Mouse (Mus musculus) ES-CJ7 (cell line): ENCODE data around the gene Myof.

Source experiments
- DNase-seq: peaks from one replicate; pipeline ENCODE4 v3.0.0; 2011; ENCODE audit warnings: low read depth, low spot score

Gene Myof

DNA sequence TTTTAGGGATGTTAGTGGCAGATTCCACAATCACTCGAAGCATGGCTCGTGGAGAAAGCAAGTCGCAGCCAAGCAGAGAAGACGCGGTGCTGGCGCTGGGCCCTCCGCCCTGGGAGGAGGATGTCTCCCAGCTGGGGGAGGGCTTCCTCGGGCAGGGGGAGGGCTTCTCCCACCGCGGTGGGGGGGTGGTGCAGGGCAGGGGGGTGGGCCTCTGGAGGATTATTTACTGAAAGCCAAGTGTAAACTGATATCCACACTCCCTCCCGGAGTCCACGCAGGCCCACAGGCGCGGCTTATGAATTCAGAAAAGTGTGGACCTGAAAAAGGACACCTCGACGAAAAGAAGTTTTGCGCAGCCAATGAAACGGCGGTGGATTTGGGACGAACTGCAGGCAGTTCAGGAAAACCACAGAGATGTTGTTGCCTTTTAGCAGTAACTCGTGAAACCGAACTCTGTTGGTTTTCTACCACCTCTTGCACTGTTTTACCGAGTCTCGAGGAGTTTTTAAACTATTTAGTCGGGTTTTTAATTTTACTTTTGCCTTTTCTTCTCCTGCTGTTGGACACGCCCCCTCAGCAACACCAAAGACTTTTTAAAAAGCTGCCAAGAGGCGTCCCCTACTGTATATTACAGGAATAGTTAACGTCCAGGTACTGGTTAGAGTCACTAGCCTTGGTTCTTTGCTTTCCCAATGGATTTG, at the start of gene Myof:
Gene Myof, minus strand, starts transcription at position 297 of the 701 bp plus-strand sequence.
- peak; percentile 57 for DNase-seq

DNA sequence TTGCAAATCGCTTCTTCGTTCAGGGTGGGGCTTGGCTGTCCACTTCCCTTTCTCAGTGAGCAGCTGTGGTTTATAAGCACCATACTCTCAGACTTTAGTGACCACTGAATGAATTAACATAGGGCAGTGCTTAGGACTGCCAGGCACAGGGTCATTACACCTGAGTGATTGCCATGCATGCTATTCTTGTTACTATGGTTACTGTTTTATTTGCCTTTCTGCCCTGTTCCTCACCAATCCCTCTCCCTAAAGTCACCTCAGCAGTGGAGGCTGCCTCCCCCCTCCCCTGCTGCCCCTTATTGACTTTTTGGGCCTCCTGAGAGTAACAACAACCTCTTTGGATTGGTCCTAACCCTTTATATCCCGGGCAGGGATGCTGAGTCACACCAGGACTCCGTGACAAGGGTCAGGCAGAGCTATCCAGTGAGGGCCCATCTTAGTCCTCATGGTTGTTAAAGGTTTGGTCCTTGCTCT, 48.2 kb upstream of the Myof start:
- DNase-seq = no peak

DNA sequence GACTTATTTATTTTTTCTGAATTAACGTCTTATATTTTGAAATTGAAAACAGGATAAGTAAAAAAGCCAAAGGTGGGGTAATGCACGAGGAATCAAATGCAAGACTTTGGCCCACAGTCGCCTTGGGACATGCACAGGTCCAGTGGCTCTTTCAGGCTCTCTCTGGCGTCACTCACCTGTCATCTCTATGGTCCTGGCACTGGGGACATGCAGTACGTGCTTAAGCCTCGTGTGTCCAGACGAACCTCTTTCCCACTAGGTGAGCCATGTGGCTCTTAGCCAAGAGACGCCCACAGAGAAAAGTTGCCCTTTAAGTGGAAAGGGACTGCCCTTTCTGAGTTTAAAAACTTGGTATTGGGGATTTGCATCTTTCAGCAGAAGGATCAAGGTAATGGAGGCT, 46.0 kb upstream of the Myof start:
- no peak for DNase-seq

DNA sequence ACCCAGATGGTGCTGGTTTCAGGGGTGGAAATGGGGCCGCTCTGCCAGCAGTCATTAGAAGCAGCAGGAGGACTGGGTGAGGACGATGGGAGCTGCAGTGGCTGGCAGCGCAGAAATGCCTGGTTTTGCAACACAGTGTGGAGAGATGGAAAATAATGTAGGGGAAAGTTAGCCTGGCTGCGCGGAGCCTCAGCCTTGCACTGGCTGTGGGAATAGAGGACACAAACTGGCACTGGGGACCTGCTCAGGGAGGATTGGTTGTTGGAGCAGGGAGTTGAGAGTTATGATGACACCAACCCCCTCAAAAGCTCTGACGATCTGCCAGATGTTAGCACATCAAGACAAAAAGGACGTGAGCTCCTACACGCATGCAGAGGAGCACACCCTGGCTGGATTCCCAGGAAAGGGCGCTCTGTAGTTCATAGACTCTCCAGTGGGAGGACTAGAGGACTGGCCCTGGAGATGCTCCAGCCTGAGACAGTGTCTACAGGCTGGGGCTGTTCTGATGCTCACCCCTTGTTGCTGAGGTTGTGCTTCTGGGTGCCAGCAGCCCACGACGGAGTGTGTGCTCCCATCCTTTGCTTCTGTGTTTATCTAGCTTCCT, 43.7 kb upstream of the Myof start:
- DNase-seq = peak; percentile 59

DNA sequence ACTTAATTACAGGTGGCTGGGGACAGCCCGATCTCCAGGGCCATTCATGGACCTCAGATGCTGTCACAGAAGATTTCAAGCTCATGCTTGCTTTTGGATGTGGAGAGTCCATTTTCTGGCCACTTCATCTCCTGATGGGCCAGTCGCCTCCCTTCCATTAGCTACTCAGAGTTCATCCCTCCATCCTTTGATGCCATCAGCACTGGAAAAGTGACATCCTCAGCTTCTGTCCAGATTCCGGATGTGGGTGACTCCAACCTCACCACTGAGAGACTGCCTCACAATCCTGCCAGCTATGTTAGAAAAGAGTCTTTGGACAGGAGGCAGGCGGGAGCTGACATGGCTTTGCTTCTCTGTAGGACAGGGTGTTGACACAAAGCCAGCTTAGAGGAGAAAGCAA, 42.5 kb upstream of the Myof start:
- DNase-seq = no peak

DNA sequence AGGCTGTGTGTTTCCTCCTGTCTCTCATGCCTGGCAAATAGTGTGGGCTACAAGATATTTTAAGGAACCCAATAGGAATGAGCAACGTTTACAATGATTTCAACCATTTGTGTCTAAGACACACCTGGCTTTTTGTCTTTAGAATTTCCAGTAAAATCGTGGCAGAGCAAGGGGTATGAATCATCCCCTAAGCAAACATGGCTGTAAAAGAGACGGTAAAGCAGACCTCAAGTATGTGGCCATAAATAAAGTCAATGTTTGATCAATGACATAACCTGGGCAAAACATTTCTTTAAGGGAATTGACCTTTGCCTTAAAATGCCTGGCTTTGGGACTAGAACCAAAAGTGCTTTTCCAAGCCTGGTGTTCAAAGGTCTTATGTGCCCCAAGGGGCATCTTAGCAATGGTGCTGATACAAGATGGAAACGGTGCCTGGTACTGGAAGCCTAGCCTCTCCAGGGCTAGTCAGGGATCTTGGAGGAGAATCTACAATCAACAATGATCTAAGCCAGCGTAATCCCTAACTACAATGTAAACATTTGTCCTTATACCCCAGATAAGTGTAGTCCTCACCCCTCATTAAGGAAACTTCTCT, 39.7 kb upstream of the Myof start:
- no peak for DNase-seq

DNA sequence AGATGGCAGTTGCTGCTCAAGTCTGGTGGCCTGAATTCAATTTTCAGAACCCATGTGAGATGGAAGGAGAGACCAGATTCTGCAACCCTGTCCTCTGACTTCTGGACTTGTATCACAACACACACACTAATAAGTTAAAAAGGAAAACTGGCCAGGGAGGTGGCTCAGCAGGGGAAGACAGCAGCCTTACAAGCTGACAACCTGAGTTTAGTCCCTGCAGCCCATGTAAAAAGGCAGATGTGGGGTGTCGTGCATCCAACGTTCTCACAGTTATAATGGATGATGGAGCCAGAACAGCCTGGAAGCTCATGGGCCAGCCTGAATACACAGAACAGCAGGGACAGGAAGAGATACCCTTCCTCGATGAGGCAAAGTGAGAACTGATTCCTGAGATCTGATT, 38.0 kb upstream of the Myof start:
- DNase-seq = no peak

DNA sequence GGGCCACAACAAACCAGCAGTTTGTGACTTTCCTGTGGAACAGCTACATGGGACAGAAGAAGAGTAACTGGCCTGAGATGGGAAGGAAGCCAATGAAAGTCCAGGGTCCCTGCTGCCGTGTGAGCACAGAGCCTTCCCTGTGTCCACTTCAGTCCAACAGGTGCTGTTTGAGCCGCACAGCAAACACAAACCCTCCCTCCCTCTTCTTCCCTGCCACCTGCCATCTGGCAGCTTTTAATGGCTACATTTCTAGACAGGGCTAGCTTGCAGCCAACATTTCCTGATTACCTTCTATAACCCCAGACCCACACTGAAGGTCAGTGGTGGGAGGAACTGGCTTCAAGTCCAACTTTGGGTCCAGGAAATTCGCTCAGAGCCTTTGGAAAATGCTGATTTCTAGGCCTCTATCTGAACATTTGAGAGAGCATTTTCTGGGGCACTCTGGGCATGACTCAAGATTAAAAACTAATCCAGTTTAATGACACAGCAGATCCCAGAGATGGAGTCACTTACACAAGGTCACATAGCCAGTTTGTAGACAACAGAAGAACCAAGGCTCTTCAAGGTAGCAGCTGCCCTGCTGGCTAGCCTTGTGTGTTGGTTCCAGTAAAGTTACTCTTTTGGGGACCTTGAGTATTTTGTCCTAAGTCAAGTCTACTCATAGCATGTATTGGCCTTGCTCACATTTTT, 34.6 kb upstream of the Myof start:
- no peak for DNase-seq

DNA sequence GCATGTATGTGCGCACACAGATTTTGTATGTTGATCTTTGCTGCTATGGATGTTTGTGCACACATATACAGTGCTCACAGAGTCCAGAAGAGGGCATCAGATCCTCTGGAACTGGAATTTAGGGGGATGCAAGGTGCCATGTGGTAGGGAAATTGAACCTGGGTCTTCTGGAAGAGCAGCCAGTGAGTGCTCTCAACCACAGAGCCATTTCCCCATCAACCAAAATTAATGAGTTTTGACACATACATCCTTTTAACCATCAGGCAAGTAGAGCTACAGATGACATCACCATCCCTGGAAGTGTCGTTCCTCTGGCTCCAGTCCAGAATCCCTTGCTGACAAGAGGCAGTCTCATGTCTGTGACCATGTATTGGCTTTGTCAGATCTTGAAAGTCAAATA, 32.9 kb upstream of the Myof start:
- peak; percentile 53 for DNase-seq

DNA sequence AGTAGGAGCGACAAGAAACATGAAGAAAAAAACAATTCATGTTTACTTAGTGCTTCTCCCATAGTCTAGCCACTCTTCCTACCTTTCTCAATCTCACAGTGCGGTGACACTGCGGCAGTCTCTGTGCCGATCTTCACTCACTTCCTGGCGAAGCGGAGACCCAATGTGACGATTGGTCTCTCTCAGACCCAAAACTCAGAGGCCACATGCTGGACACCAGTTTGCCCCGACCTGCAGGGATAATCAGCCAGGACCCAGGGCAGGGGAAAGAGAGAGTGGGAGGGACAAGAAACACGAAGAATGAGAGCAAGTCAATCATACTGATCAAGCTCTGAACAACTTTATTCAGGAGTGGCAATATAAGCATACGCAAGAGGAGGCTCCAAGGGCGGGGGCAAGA, 31.7 kb upstream of the Myof start:
- no peak for DNase-seq

DNA sequence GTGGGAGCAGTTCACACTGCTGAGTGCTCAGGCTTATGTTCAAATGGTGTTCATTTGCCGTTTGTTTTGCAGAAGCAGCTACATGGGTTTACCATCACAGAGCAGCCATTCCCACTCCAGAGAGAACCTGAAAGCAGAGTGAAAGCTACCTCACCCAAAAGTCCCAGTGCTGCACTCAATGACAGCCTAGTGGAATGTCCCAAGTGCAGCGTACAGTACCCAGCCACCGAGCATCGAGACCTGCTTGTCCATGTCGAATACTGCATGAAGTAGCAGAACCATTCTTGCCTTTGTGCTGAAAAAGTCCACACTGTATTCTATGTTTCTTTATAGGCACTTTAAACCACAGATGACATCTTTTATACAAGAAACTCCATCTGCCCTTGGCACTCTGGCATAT, 29.8 kb upstream of the Myof start:
- DNase-seq = no peak

DNA sequence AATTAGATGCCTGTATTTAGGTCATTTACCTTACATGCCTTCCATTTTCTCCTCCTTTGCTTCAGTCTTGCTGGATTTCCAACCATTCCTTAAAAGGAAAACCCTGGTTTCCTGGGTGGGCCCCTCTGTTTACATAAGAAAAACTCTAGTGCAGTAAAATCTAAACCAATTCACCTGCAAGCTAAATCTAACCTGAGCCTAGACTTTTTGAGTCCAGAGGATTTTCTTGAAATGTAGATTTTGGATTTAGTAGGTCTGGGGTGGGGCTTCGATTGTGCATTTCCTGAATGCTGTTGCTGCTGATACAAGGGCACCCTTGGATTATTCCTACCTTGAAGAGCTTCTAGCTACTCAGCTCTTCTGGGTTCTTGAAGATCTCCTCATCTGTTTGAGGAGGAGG, 20.7 kb upstream of the Myof start:
- DNase-seq = peak; percentile 93

DNA sequence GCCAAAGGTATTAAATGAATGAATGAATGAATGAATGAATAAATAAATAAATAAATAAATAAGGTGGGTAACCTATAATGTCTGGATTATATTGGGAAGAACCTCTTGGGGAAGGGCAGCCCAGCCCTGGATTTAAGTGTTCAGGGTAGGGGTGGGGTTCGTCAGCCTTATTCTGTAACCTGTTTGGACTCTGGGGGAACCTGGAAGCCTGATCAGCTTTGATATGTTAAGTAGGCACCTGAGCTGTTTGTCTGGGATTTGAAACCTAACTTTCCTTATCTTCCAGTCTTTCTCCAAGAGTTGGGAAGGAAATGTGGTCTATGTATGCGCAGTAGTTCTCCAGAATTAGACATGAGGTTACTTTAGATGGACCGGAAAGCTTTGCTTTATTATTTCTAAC, 19.8 kb upstream of the Myof start:
- DNase-seq = peak; percentile 80

DNA sequence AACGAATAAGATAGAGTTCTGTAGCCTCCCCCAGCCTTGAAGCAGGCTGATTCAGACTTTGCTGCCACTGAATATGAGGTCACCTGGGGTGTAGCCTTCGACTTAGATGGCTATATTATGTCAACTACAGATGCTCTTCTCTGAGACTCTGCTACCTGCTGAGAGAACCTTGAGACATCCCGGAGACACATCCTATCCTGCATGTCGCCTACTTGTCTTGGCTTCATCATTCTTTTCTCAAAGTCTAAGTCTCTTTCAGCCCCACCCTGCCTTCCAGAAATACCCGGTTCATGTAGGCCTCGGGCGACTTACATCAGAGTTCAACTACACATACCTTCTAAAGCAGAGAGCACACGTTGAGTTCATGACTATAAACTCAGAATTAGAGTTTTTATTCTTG, 13.6 kb upstream of the Myof start:
- DNase-seq = peak; percentile 84

DNA sequence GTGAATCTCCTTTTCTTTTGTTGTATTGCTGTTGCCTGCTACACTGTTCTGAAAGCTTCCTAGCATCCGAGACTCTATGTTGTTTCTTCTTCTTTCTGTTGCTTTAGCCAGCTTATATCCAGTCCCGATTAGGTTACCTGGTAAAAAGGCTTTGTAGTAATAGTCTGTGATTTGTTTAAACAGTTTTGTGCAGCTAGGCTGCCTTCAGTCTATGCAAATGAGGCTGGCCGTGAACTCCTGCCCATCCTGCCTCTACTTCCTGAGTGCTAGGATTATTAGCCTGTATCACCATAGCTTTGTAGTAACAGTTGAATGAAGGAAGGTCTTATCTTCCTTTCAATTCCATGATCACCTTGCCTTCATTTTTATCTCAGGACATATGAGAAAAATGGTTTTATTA, 12.9 kb upstream of the Myof start:
- DNase-seq = no peak

DNA sequence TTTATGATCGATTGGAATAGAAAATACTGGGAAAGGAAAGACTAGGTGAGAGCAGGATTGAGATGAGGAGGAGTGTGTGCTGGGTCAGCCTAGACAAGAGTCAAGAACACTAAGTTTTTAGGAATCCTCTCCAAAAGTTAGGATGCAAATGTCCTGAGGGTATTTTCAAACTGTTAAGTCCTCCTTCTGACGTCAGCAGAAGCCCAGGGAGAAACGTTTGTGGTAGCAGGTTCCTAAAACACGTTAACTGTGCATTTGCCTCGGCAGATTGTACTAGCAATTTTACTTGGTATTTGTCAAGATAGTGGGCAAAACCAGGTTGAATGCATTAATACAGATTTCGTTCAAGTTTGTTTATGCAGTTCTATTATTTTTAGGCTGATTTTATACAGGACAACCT, 12.4 kb upstream of the Myof start:
- DNase-seq = no peak

DNA sequence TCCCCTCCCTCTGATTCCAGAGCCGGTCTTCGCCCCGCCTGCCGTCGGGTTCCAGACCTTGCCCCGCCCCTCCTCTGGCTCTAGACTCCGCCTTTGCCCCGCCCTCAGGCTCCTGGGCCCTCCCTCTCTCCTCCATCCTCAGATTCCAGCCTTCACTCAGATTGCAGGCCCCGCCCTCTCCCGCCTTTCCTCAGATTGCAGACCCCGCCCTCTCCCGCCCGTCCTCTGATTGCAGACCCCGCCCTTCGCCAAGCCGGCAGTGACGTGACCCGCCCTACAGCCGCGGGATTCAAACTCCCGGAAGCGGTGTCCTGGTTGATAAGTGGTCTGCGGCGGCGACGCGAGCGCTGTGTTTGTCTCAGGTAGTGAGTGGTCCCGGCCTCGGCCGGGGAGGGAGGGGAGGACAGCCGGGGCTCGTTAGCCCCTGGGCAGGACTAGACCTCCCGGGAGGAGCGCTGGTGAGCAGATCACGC, 11.4 kb upstream of the Myof start, which contains the start of gene Cep55:
Gene Cep55, plus strand, starts transcription at position 292 of the 473 bp plus-strand sequence.
- peak; percentile 99 for DNase-seq

DNA sequence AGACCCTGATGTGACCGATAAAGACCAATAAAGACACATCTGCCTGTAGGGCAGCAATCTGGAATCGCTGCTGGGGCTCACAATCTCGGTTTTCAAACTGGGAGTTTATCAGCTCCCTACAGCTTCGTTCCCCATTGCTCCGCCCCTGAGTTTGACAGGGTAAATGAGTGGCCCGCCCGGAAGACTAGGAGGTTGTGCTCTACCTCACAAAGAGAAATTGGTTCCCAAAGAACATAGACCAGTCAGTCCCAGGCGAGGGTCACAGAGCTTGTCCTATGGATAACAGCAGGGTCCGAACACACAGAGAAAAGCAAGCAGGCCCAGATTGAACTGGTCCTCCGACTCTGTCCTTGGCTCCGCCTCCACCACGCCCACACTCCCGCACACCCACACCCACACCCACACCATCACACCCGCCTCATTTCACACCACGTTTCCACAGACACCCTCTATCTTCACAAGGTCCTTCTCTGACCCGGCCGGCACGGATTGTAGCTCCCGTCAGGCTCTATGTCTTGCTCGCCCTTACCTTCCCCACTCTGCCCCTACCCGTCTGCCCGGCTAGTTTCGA, 10.9 kb upstream of the Myof start:
- DNase-seq = peak; percentile 90

DNA sequence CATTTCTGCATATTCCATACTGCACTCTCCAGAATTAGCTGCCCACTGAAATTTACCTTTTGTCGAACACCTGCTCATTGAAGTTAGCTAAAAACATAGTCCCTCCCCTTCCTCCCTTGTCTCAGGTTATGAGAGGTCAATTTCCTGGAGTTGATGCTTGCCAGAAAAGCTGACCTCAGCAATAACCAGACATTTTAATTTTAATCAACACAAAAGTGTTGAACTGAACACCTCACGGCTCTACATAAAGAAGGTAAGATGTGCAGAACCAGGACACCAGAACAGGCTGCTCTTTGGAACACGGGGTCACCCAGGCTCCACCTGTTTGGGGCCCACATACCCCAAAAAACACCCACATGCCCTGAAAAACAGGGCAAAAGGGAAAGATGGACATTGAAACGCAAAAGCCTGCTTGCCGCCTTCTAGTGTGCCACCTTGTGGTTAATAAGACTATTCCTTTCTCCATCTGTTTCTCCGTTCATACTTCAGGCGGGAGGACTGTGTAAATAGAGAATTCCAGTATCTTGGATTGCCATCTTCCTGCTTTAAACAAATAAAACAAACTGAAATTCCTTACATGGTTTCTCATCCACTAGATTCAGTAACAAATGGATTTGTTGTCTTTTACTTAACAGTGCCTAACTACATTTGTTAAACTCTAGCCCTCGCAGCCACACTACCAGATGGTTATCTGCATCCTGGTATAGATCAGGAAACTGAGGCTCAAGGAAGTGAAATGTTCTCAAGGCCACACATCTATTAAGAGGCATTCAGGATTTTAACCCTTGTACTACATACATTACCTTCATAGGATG, 10.1 kb upstream of the Myof start:
- DNase-seq = peak; percentile 62

DNA sequence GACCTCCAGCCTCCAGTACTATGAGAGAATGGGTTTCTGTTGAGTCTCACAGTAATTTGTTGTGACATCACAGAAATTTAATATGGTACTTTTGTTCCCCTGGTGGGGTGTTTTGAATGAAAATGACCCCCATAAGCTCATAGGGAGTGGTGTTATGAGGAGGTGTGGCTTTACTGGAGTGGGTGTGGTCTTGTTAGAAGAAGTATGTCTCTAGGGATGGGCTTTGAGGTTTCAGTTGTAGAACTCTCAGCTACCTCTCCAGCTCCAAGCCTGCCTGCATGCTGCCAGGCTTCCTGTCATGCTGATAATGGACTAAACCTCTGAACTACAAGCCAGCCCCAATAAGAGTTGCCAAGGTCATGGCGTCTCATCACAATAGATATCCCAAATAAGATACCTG, 6.3 kb upstream of the Myof start:
- DNase-seq = peak; percentile 84

DNA sequence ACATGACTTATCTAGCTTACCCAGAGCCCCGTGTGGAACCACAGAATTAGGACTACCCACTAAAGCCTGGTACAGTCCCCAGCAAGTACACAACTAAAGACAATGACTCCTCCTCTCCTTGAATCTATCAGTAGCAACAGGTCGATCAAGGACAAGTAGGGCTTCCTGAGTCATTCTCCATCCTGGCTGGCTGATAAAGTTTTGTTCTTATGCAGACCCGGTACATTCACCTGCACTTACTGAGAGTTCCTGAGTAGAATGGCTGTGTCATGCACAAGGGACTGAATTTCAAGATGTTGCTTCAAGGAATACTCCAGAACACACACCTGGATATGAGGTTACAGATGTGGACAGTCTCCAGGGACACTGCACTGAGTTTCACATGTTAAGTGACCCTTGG, 1.8 kb upstream of the Myof start:
- DNase-seq = peak; percentile 74
